Mouse (Mus musculus) kidney, postnatal 0 days (tissue): ENCODE data around the gene Mbd5. TPM values are rescaled to one million over a fixed set of nuclear protein-coding genes. Genes with fewer than 3 reads are reported as not detected.

ENCODE experiments used
- ATAC-seq: fragments of 200-750 bp; cut with Nextera tagmentation; replicated peaks from 2 replicates; pipeline ENCODE4 v1.8.0; 2017; ENCODE audit warnings: low read depth, moderate number of reproducible peaks, moderate TSS enrichment, moderate library complexity; ENCODE audit not compliant: low FRiP score
- DNase-seq: peaks from one replicate; pipeline ENCODE4 v3.0.0-alpha.2; 2016; ENCODE audit warnings: low spot score
- H3K27ac ChIP-seq: fragments of 300-500 bp; sonication (generic); 2 replicates; pipeline ENCODE4 v1.5.1; 2014; ENCODE audit warnings: mild to moderate bottlenecking
- H3K27me3 ChIP-seq: fragments of 300-500 bp; sonication (generic); 2 replicates; pipeline ENCODE4 v1.6.1; 2014; ENCODE audit warnings: low read length, mixed read lengths; ENCODE audit not compliant: insufficient read depth
- H3K36me3 ChIP-seq: fragments of 300-500 bp; sonication (generic); 2 replicates; pipeline ENCODE4 v1.6.1; 2014; ENCODE audit warnings: low read length, mixed read lengths; ENCODE audit not compliant: insufficient read depth
- H3K4me1 ChIP-seq: fragments of 300-500 bp; sonication (generic); replicated peaks from 2 replicates; pipeline ENCODE4 v1.6.1; 2014; ENCODE audit warnings: antibody characterized with exemption, low read length, mixed read lengths; ENCODE audit not compliant: insufficient read depth
- H3K4me2 ChIP-seq: fragments of 300-500 bp; sonication (generic); 2 replicates; pipeline ENCODE4 v1.6.1; 2014; ENCODE audit warnings: mild to moderate bottlenecking, low read length, moderate library complexity, mixed read lengths
- H3K4me3 ChIP-seq: fragments of 300-500 bp; sonication (generic); replicated peaks from 2 replicates; pipeline ENCODE4 v1.5.1; 2014; ENCODE audit warnings: low read depth, low read length
- H3K9ac ChIP-seq: fragments of 300-500 bp; sonication (generic); 2 replicates; pipeline ENCODE4 v1.6.1; 2014; ENCODE audit warnings: low read depth, low read length
- H3K9me3 ChIP-seq: fragments of 300-500 bp; sonication (generic); replicated peaks from 2 replicates; pipeline ENCODE4 v1.6.1; 2016; ENCODE audit warnings: low read length, inconsistent platforms, mixed read lengths
- CTCF ChIP-seq: IDR thresholded peaks from 2 replicates; pipeline ENCODE4 v1.5.1; 2016; ENCODE audit warnings: antibody characterized with exemption, low read depth, mild to moderate bottlenecking, moderate library complexity
- WGBS: fragments of 180-500 bp; shearing (Covaris S2); extraction: QIAGEN DNeasy Blood & Tissue Kit; methylation state at CpG from one replicate; pipeline ENCODE4 v1.1.7; 2014; 5-methylcytosine and 5-hydroxymethylcytosine counted together
- polyA plus RNA-seq: library from polyadenylated mRNA; unstranded; fragments of >200 nt; fragmentation: Nextera tagmentation; extraction: Ambion mirVana; gene quantifications from 2 replicates; pipeline ENCODE4 v1.2.1, GENCODE M21; 2015

Gene Mbd5
- polyA plus RNA-seq, 1 experiment from 2014 or later, result 16.9 TPM

- WGBS, result 83% methylated on average over 3 of the region's 3 CpGs
- H3K4me1 ChIP-seq, result no peaks in the 10 kb centered on the region
- H3K27me3 ChIP-seq, result no peaks in the 10 kb centered on the region
- H3K9me3 ChIP-seq, result no peaks in the 10 kb centered on the region
- TF ChIP-seq CTCF, result no peak
- H3K4me3 ChIP-seq, result no peak overlapping the region
- no peak overlapping the region for H3K4me2 ChIP-seq
- ATAC-seq, result no peak
- H3K9ac ChIP-seq, result no peak overlapping the region
- no peak overlapping the region for H3K27ac ChIP-seq
- DNase-seq, result no peak
- H3K36me3 ChIP-seq, result no peaks in the 10 kb centered on the region
Measured at GRCm38 (mm10) chr2:49121603-49122002, 172.3 kb downstream of the Mbd5 start.

- Histone ChIP-seq H3K4me1 (no peaks in the 10 kb centered on the region), H3K36me3 (no peaks in the 10 kb centered on the region), H3K9ac (no peak overlapping the region), H3K4me3 (no peak overlapping the region), H3K27me3 (no peaks in the 10 kb centered on the region), H3K27ac (no peak overlapping the region), H3K9me3 (no peaks in the 10 kb centered on the region), H3K4me2 (no peak overlapping the region)
- TF ChIP-seq CTCF, result no peak
- DNase-seq, result peak; percentile 56
- ATAC-seq, result no peak
- WGBS, result 40% methylated on average over 3 of the region's 3 CpGs
Measured at GRCm38 (mm10) chr2:49142186-49142585, 192.9 kb downstream of the Mbd5 start.

DNA sequence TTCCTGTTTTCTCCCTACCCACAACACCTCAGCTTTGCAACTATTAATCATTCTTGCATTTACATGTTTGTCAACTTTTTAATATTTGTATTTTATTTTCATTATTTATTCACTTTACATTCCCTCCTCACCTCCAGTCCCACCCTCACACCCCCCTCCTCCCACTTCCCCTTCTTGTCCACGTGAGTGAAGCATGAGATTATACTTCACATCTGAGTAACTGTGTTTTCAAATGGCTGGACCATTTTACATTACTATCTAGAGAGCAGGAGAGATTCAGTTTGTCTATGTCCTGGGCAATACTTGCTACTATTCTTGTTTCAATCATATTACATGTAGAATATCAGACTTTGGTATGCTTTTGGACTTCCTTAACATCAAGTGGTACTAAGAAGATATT lies 204.3 kb downstream of the Mbd5 start:
- Histone ChIP-seq H3K4me2 (no peak overlapping the region), H3K4me1 (no peaks in the 10 kb centered on the region), H3K36me3 (no peaks in the 10 kb centered on the region), H3K9ac (no peak overlapping the region), H3K27ac (no peak overlapping the region), H3K27me3 (no peaks in the 10 kb centered on the region), H3K9me3 (no peaks in the 10 kb centered on the region), H3K4me3 (no peak overlapping the region)
- ATAC-seq, result no peak
- no peak for DNase-seq
- 67% methylated on average over 1 of the region's 1 CpGs for WGBS
- TF ChIP-seq CTCF, result no peak

DNA sequence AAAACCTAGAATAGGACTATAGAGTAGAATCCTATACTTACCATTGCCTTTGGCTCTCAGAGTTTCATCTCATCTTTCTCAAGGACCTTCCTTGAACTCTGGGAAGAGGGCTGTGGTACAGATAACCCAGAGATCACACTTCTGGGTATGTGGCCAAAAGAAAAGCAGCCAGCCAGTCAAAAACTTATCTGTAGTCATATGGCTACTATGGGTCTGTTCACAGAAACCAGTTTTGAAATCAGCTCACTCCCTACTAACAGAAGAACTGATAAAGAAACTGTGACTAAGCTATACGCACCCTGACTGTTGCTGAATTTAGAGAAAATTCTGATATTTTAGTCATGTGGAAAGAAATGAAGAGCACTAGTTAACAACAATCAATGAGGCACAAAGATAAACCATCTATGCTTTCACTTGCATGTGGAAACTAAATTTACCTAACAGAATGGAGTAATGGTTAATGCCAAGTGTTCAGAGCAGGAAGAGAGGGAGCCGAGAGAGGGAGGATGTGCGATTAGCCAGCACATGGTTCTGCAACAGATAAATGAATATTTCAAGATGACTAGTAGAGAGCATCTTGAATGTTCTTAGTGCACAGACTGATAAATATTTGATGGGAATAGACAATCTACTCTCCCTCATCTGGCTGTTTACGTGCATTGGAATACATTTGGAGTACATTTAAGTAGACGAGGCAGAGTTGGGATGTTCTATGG lies 211.1 kb downstream of the Mbd5 start:
- Histone ChIP-seq H3K27me3 (no peaks in the 10 kb centered on the region), H3K27ac (no peak overlapping the region), H3K9ac (no peak overlapping the region), H3K9me3 (no peaks in the 10 kb centered on the region; the same call in 1 of the 2 replicates), H3K4me1 (no peaks in the 10 kb centered on the region), H3K4me2 (no peak overlapping the region), H3K36me3 (0 out of 2 replicates have a peak, but pooled peaks cover 4% of the 10 kb centered on the region), H3K4me3 (no peak overlapping the region)
- ATAC-seq, result no peak
- 89% methylated on average over 5 of the region's 5 CpGs for WGBS
- no peak for TF ChIP-seq CTCF
- no peak for DNase-seq

GRCm38 (mm10) chr2:49169766-49170165 lies 220.5 kb downstream of the Mbd5 start:
- no peak for ATAC-seq
- H3K4me1 ChIP-seq, result no peaks in the 10 kb centered on the region
- H3K4me3 ChIP-seq, result no peak overlapping the region
- no peak for TF ChIP-seq CTCF
- 0 out of 2 replicates have a peak, but pooled peaks cover 3% of the 10 kb centered on the region for H3K36me3 ChIP-seq
- H3K27ac ChIP-seq, result no peak overlapping the region
- H3K9ac ChIP-seq, result no peak overlapping the region
- no peak overlapping the region for H3K4me2 ChIP-seq
- WGBS, result 95% methylated on average over 3 of the region's 3 CpGs
- DNase-seq, result no peak
- no peaks in the 10 kb centered on the region for H3K27me3 ChIP-seq
- H3K9me3 ChIP-seq, result no peaks in the 10 kb centered on the region

DNA sequence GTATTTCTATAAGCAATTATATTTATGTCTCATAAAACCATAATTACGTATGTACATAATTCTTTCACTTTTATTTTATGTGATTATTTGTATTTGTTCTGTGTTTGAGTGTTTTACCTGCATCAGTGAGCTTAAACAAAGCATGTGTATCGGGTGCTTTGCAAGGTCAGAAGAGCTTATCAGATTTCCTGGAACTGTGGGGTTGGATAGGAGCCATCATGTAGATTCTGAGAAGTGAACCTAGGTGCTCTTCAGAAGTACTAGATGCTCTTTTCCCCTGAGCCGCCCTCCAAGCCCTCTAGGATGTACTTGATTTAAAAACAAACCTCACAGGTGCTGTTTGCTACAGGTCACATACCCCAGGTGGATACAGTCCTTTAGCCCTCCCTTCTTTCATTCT lies 227.7 kb downstream of the Mbd5 start:
- no peak for ATAC-seq

More for the DNA sequence above, 227.7 kb downstream of the Mbd5 start:
- Histone ChIP-seq H3K27ac (peak overlapping the region; percentile 36; the same call in 1 of the 2 replicates), H3K4me3 (no peak overlapping the region), H3K9me3 (no peaks in the 10 kb centered on the region), H3K36me3 (no peaks in the 10 kb centered on the region), H3K9ac (no peak overlapping the region), H3K4me2 (no peak overlapping the region), H3K27me3 (no peaks in the 10 kb centered on the region), H3K4me1 (no peaks in the 10 kb centered on the region)
- TF ChIP-seq CTCF, result no peak
- peak; percentile 7 for DNase-seq
- WGBS, result 74% methylated on average over 3 of the region's 3 CpGs
